Mouse (Mus musculus) myocyte (in vitro differentiated cells): ENCODE data around the gene Mgrn1. TPM values are rescaled to one million over a fixed set of nuclear protein-coding genes. Genes with fewer than 3 reads are reported as not detected.

ENCODE experiments used
- H3K27me3 ChIP-seq: one replicate; pipeline ENCODE4 v1.6.1; 2011; ENCODE audit not compliant: control insufficient read depth, insufficient read depth, insufficient read length
- H3K36me3 ChIP-seq: one replicate; pipeline ENCODE4 v1.6.1; 2011; ENCODE audit not compliant: control insufficient read depth, insufficient read depth
- H3K4me2 ChIP-seq: one replicate; pipeline ENCODE4 v1.6.1; 2011; ENCODE audit warnings: low read depth, control low read depth
- H3K4me3 ChIP-seq: one replicate; pipeline ENCODE4 v1.5.1; 2011; ENCODE audit warnings: mild to moderate bottlenecking, control low read depth, moderate library complexity
- H3K79me2 ChIP-seq: one replicate; pipeline ENCODE4 v1.6.1; 2011; ENCODE audit not compliant: control insufficient read depth, insufficient read depth
- H3ac ChIP-seq: one replicate; pipeline ENCODE4 v1.6.1; 2011; ENCODE audit not compliant: control insufficient read depth, insufficient read length
- CEBPB ChIP-seq: IDR thresholded peaks from 2 replicates; pipeline ENCODE4 v1.6.1; 2011; ENCODE audit warnings: mild to moderate bottlenecking, moderate library complexity; ENCODE audit not compliant: poor library complexity, insufficient read depth, severe bottlenecking
- E2F4 ChIP-seq: IDR thresholded peaks from one replicate; pipeline ENCODE4 v1.6.1; 2011; ENCODE audit warnings: mild to moderate bottlenecking, control low read depth, moderate library complexity; ENCODE audit not compliant: insufficient read depth
- MAX ChIP-seq: IDR thresholded peaks from one replicate; pipeline ENCODE4 v1.6.1; 2011; ENCODE audit warnings: low read depth, mild to moderate bottlenecking, control low read depth
- MYOD1 ChIP-seq, 3 experiments: IDR thresholded peaks; one replicate each; pipeline ENCODE4 v1.6.1; 2011; ENCODE audit warnings: control low read depth in 2 of 3, low read depth in 2 of 3, mild to moderate bottlenecking in 2 of 3, moderate library complexity in 1 of 3; ENCODE audit not compliant: insufficient read length in 2 of 3, control insufficient read depth in 1 of 3
- MYOG ChIP-seq, 3 experiments: IDR thresholded peaks; one replicate each; pipeline ENCODE4 v1.6.1; 2011; ENCODE audit warnings: control low read depth in 2 of 3, low read depth in 2 of 3, mild to moderate bottlenecking in 2 of 3; ENCODE audit not compliant: insufficient read length in 2 of 3, control insufficient read depth in 1 of 3, insufficient read depth in 1 of 3
- POLR2A ChIP-seq: IDR thresholded peaks from one replicate; pipeline ENCODE4 v1.6.1; 2011; ENCODE audit warnings: low read depth, mild to moderate bottlenecking, control low read depth, moderate library complexity; ENCODE audit not compliant: insufficient read length
- POLR2AphosphoS2 ChIP-seq: IDR thresholded peaks from one replicate; pipeline ENCODE4 v1.6.1; 2011; ENCODE audit warnings: low read depth, control low read depth; ENCODE audit not compliant: insufficient read length
- REST ChIP-seq: IDR thresholded peaks from one replicate; pipeline ENCODE4 v1.6.1; 2011; ENCODE audit warnings: mild to moderate bottlenecking, control low read depth, moderate library complexity; ENCODE audit not compliant: insufficient read depth, insufficient read length
- SRF ChIP-seq: IDR thresholded peaks from one replicate; pipeline ENCODE4 v1.6.1; 2011; ENCODE audit warnings: low read depth; ENCODE audit not compliant: control insufficient read depth, insufficient read length
- TCF12 ChIP-seq: IDR thresholded peaks from one replicate; pipeline ENCODE4 v1.6.1; 2011; ENCODE audit warnings: mild to moderate bottlenecking, control low read depth; ENCODE audit not compliant: poor library complexity, insufficient read depth, severe bottlenecking
- TCF3 ChIP-seq: IDR thresholded peaks from one replicate; pipeline ENCODE4 v1.6.1; 2011; ENCODE audit warnings: low read depth, control low read depth; ENCODE audit not compliant: insufficient read length
- USF1 ChIP-seq: IDR thresholded peaks from one replicate; pipeline ENCODE4 v1.6.1; 2011; ENCODE audit warnings: low read depth, mild to moderate bottlenecking, control low read depth, moderate library complexity
- polyA plus RNA-seq: library from polyadenylated mRNA; unstranded; fragments of >200 nt; fragmentation: generic; extraction: Trizol; gene quantifications from one replicate; pipeline ENCODE4 v1.2.1, GENCODE M21; 2012; ENCODE audit warnings: missing spikeins

Mgrn1 gene
- polyA plus RNA-seq, 1 experiment, result 59.3 TPM

GRCm38 (mm10) chr16:4879101-4879707, 6.8 kb upstream of the Mgrn1 start:
- Histone ChIP-seq H3ac (peak overlapping the region; percentile 93), H3K36me3 (no peaks in the 10 kb centered on the region), H3K27me3 (no peaks in the 10 kb centered on the region), H3K4me2 (peak overlapping the region; percentile 91), H3K79me2 (peaks cover 31% of the 10 kb centered on the region), H3K4me3 (peak overlapping the region; percentile 77)
- no peak for TF ChIP-seq CEBPB
- TF ChIP-seq TCF12, result no peak
- no peak for TF ChIP-seq USF1
- TF ChIP-seq E2F4, result no peak
- TF ChIP-seq SRF, result no peak
- TF ChIP-seq POLR2A, result peak; percentile 41
- TF ChIP-seq POLR2AphosphoS2, result peak; percentile 10
- TF ChIP-seq MAX, result no peak
- no peak for TF ChIP-seq TCF3
- no peak for TF ChIP-seq REST
- TF ChIP-seq MYOD1 (IDR thresholded peaks at IDR 0.05; ENCODE audit: control insufficient read depth in 1 of 3, insufficient read length in 2 of 3, low read depth in 2 of 3), result no peak
- TF ChIP-seq MYOG (IDR thresholded peaks at IDR 0.05; ENCODE audit: control insufficient read depth in 1 of 3, insufficient read depth in 1 of 3, insufficient read length in 2 of 3, low read depth in 2 of 3), result peak in 1 of 3 experiments; percentile 18

GRCm38 (mm10) chr16:4879708-4880124, 6.3 kb upstream of the Mgrn1 start:
- TF ChIP-seq SRF (peak; percentile 48), MYOG (IDR thresholded peaks at IDR 0.05; ENCODE audit: control insufficient read depth in 1 of 3, insufficient read depth in 1 of 3, insufficient read length in 2 of 3, low read depth in 2 of 3) (peak in 1 of 3 experiments; percentile 37), POLR2AphosphoS2 (peak; percentile 89), TCF12 (no peak), POLR2A (peak; percentile 99)
- Histone ChIP-seq H3K79me2 (peaks cover 31% of the 10 kb centered on the region), H3ac (peak overlapping the region; percentile 93), H3K36me3 (no peaks in the 10 kb centered on the region), H3K4me2 (peak overlapping the region; percentile 70), H3K27me3 (no peaks in the 10 kb centered on the region), H3K4me3 (peak overlapping the region; percentile 77)

- TF ChIP-seq TCF3 (no peak), TCF12 (no peak), USF1 (peak; percentile 73), REST (peak; percentile 43), MYOD1 (IDR thresholded peaks at IDR 0.05; ENCODE audit: control insufficient read depth in 1 of 3, insufficient read length in 2 of 3, low read depth in 2 of 3) (peak in 1 of 3 experiments; percentile 27), MYOG (IDR thresholded peaks at IDR 0.05; ENCODE audit: control insufficient read depth in 1 of 3, insufficient read depth in 1 of 3, insufficient read length in 2 of 3, low read depth in 2 of 3) (peak in 1 of 3 experiments; percentile 45), SRF (peak; percentile 99), POLR2AphosphoS2 (peak; percentile 66), E2F4 (no peak), POLR2A (peak; percentile 88)
- Histone ChIP-seq H3K36me3 (no peaks in the 10 kb centered on the region), H3K4me2 (peak within 1 kb of the TSS; percentile 96), H3ac (peak within 1 kb of the TSS; percentile 93), H3K79me2 (peaks cover 31% of the 10 kb centered on the region), H3K4me3 (peak within 1 kb of the TSS; percentile 77), H3K27me3 (no peaks in the 10 kb centered on the region)
Measured at GRCm38 (mm10) chr16:4880136-4880825, 5.8 kb upstream of the Mgrn1 start, which contains the start of gene Ubald1. TSS of gene Ubald1 (minus strand) at chr16:4880315.

GRCm38 (mm10) chr16:4881400-4882351, 4.4 kb upstream of the Mgrn1 start:
- H3K36me3 ChIP-seq, result no peaks in the 10 kb centered on the region
- H3K4me2 ChIP-seq, result peak overlapping the region; percentile 96
- peak overlapping the region; percentile 77 for H3K4me3 ChIP-seq
- TF ChIP-seq USF1, result no peak
- TF ChIP-seq MYOG (IDR thresholded peaks at IDR 0.05; ENCODE audit: control insufficient read depth in 1 of 3, insufficient read depth in 1 of 3, insufficient read length in 2 of 3, low read depth in 2 of 3), result no peak
- no peak for TF ChIP-seq SRF
- no peak for TF ChIP-seq TCF3
- TF ChIP-seq MAX, result no peak
- no peak for TF ChIP-seq TCF12
- TF ChIP-seq POLR2AphosphoS2, result peak; percentile 9
- no peaks in the 10 kb centered on the region for H3K27me3 ChIP-seq
- no peak overlapping the region for H3ac ChIP-seq
- peaks cover 24% of the 10 kb centered on the region for H3K79me2 ChIP-seq
